Mouse (Mus musculus) kidney, postnatal 0 days (tissue): ENCODE measurements around the gene Med20. TPM values are rescaled to one million over a fixed set of nuclear protein-coding genes. Genes with fewer than 3 reads are reported as not detected.
"Not testable (repeated sequence)": the region's sequence is repeated elsewhere in the genome, so short reads cannot be mapped to it uniquely, and the experiment has no call there.

Source experiments
- ATAC-seq: fragments of 200-750 bp; cut with Nextera tagmentation; replicated peaks from 2 replicates; pipeline ENCODE4 v1.8.0; 2017; ENCODE audit warnings: low read depth, moderate number of reproducible peaks, moderate TSS enrichment, moderate library complexity; ENCODE audit not compliant: low FRiP score
- DNase-seq: peaks from one replicate; pipeline ENCODE4 v3.0.0-alpha.2; 2016; ENCODE audit warnings: low spot score
- H3K27ac ChIP-seq: fragments of 300-500 bp; sonication (generic); 2 replicates; pipeline ENCODE4 v1.5.1; 2014; ENCODE audit warnings: mild to moderate bottlenecking
- H3K27me3 ChIP-seq: fragments of 300-500 bp; sonication (generic); 2 replicates; pipeline ENCODE4 v1.6.1; 2014; ENCODE audit warnings: low read length, mixed read lengths; ENCODE audit not compliant: insufficient read depth
- H3K36me3 ChIP-seq: fragments of 300-500 bp; sonication (generic); 2 replicates; pipeline ENCODE4 v1.6.1; 2014; ENCODE audit warnings: low read length, mixed read lengths; ENCODE audit not compliant: insufficient read depth
- H3K4me1 ChIP-seq: fragments of 300-500 bp; sonication (generic); replicated peaks from 2 replicates; pipeline ENCODE4 v1.6.1; 2014; ENCODE audit warnings: antibody characterized with exemption, low read length, mixed read lengths; ENCODE audit not compliant: insufficient read depth
- H3K4me2 ChIP-seq: fragments of 300-500 bp; sonication (generic); 2 replicates; pipeline ENCODE4 v1.6.1; 2014; ENCODE audit warnings: mild to moderate bottlenecking, low read length, moderate library complexity, mixed read lengths
- H3K4me3 ChIP-seq: fragments of 300-500 bp; sonication (generic); replicated peaks from 2 replicates; pipeline ENCODE4 v1.5.1; 2014; ENCODE audit warnings: low read depth, low read length
- H3K9ac ChIP-seq: fragments of 300-500 bp; sonication (generic); 2 replicates; pipeline ENCODE4 v1.6.1; 2014; ENCODE audit warnings: low read depth, low read length
- H3K9me3 ChIP-seq: fragments of 300-500 bp; sonication (generic); replicated peaks from 2 replicates; pipeline ENCODE4 v1.6.1; 2016; ENCODE audit warnings: low read length, inconsistent platforms, mixed read lengths
- CTCF ChIP-seq: IDR thresholded peaks from 2 replicates; pipeline ENCODE4 v1.5.1; 2016; ENCODE audit warnings: antibody characterized with exemption, low read depth, mild to moderate bottlenecking, moderate library complexity
- WGBS: fragments of 180-500 bp; shearing (Covaris S2); extraction: QIAGEN DNeasy Blood & Tissue Kit; methylation state at CpG from one replicate; pipeline ENCODE4 v1.1.7; 2014; 5-methylcytosine and 5-hydroxymethylcytosine counted together
- polyA plus RNA-seq: library from polyadenylated mRNA; unstranded; fragments of >200 nt; fragmentation: Nextera tagmentation; extraction: Ambion mirVana; gene quantifications from 2 replicates; pipeline ENCODE4 v1.2.1, GENCODE M21; 2015

Med20 gene
- polyA plus RNA-seq, 1 experiment from 2014 or later: 37.9 TPM

- TF ChIP-seq CTCF: no peak
- Histone ChIP-seq H3K4me3 (no peak overlapping the region), H3K4me1 (no peaks in the 10 kb centered on the region), H3K27ac (no peak overlapping the region), H3K4me2 (no peak overlapping the region), H3K9ac (no peak overlapping the region), H3K9me3 (no peaks in the 10 kb centered on the region), H3K27me3 (no peaks in the 10 kb centered on the region), H3K36me3 (peaks cover 33% of the 10 kb centered on the region)
- 97% methylated on average over 14 of the region's 14 CpGs for WGBS
- DNase-seq (no peak), ATAC-seq (no peak)
These were observed 11.7 kb downstream of the Med20 start for GRCm38 (mm10) chr17:47622912-47623554.

GRCm38 (mm10) chr17:47624572-47624971 is 13.2 kb downstream of the Med20 start:
- not testable (repeated sequence) for DNase-seq, H3K27me3 ChIP-seq, H3K27ac ChIP-seq, ATAC-seq, H3K9me3 ChIP-seq, H3K4me1 ChIP-seq, H3K9ac ChIP-seq, H3K4me3 ChIP-seq, H3K4me2 ChIP-seq
- WGBS: 97% methylated on average over 4 of the region's 5 CpGs
- H3K36me3 ChIP-seq: peaks cover 26% of the 10 kb centered on the region

GRCm38 (mm10) chr17:47625088-47625487 is 13.7 kb downstream of the Med20 start:
- H3K4me2 ChIP-seq: no peak overlapping the region
- no peaks in the 10 kb centered on the region for H3K9me3 ChIP-seq
- H3K9ac ChIP-seq: no peak overlapping the region
- H3K36me3 ChIP-seq: peaks cover 21% of the 10 kb centered on the region
- DNase-seq: no peak
- H3K27ac ChIP-seq: no peak overlapping the region
- no peaks in the 10 kb centered on the region for H3K4me1 ChIP-seq
- TF ChIP-seq CTCF: no peak
- ATAC-seq: no peak
- no peaks in the 10 kb centered on the region for H3K27me3 ChIP-seq
- WGBS: 96% methylated on average over 2 of the region's 2 CpGs
- no peak overlapping the region for H3K4me3 ChIP-seq

- Histone ChIP-seq H3K27me3 (no peaks in the 10 kb centered on the region), H3K9ac (no peak overlapping the region), H3K4me1 (peaks cover 6% of the 10 kb centered on the region; the same call in 1 of the 2 replicates), H3K4me2 (no peak overlapping the region), H3K36me3 (peaks cover 21% of the 10 kb centered on the region), H3K27ac (no peak overlapping the region), H3K9me3 (no peaks in the 10 kb centered on the region), H3K4me3 (no peak overlapping the region)
- DNase-seq: no peak
- 93% methylated on average over 5 of the region's 5 CpGs for WGBS
- ATAC-seq: no peak
- no peak for TF ChIP-seq CTCF
These were observed 14.6 kb downstream of the Med20 start for GRCm38 (mm10) chr17:47626031-47626430.

GRCm38 (mm10) chr17:47627791-47628190 is 16.4 kb downstream of the Med20 start:
- no peak overlapping the region for H3K9ac ChIP-seq
- H3K4me2 ChIP-seq: no peak overlapping the region
- H3K36me3 ChIP-seq: peaks cover 18% of the 10 kb centered on the region
- TF ChIP-seq CTCF: peak; percentile 44
- peaks cover 7% of the 10 kb centered on the region; the same call in 1 of the 2 replicates for H3K4me1 ChIP-seq
- H3K4me3 ChIP-seq: no peak overlapping the region
- DNase-seq: no peak
- 83% methylated on average over 2 of the region's 2 CpGs for WGBS
- no peak overlapping the region for H3K27ac ChIP-seq
- ATAC-seq: no peak
- no peaks in the 10 kb centered on the region for H3K9me3 ChIP-seq
- no peaks in the 10 kb centered on the region for H3K27me3 ChIP-seq

GRCm38 (mm10) chr17:47628851-47629676 is 17.7 kb downstream of the Med20 start:
- under 1% methylated on average over 63 of the region's 63 CpGs for WGBS
- H3K9ac ChIP-seq: peak overlapping the region; percentile 77

More at GRCm38 (mm10) chr17:47628851-47629676, 17.7 kb downstream of the Med20 start:
- Histone ChIP-seq H3K9me3 (no peaks in the 10 kb centered on the region), H3K27me3 (no peaks in the 10 kb centered on the region), H3K4me3 (peak overlapping the region; percentile 80), H3K36me3 (peaks cover 6% of the 10 kb centered on the region; the same call in 1 of the 2 replicates), H3K4me1 (peaks cover 7% of the 10 kb centered on the region; the same call in 1 of the 2 replicates), H3K4me2 (peak overlapping the region; percentile 98), H3K27ac (peak overlapping the region; percentile 93)
- peak; percentile 94 for ATAC-seq
- TF ChIP-seq CTCF: no peak
- peak; percentile 98 for DNase-seq
